Mouse (Mus musculus): Measurements from ENCODE around the gene Rbm46.

DNA sequence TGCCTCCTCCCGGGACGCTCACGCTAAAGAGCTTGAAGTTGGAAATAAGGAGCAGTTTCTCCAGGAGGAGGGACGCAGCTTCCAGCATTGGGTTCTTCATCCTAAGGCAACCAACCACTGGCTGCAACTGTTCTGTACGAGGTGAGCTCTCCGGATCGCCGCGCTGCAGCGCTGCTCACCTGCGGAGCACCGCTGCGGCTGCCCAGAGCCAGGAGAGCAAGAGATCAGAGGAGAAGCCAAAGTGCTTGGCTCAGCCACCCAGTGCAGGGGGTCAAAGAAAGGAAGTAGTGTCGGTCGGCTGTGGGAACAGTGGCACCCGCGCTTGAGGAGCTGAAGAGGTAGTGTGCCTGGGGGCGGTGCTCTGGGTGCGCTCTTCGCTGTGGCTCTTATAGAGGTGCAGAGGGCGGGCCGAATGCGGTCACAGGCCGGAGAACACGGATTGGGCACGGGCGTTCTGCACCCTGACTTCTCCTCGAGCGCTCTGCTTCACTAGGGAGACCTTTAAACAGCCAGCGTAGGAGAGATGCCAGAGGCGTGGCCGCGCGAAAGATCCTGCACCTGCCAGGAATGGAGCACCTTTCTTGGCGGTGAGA is 27.4 kb upstream of the Rbm46 start, which contains the start of gene Lrat:
- no peak for TF ChIP-seq ZNF384 (IDR thresholded peaks at IDR 0.05; ENCODE audit: low read depth, low read length)
- TF ChIP-seq MAFK (IDR thresholded peaks at IDR 0.05; ENCODE audit: insufficient read depth, low read depth, low read length): no peak

Measured in ES-E14 (cell line).